Mouse (Mus musculus) mature B cell (primary cell): ENCODE results near the gene Snapin.

Experiments
- in situ Hi-C: fragments of 300-500 bp; cut with MboI; formaldehyde crosslinking; loops from 2 replicates; pipeline ENCODE4 v1.14.3; 2019

The Snapin gene

DNA sequence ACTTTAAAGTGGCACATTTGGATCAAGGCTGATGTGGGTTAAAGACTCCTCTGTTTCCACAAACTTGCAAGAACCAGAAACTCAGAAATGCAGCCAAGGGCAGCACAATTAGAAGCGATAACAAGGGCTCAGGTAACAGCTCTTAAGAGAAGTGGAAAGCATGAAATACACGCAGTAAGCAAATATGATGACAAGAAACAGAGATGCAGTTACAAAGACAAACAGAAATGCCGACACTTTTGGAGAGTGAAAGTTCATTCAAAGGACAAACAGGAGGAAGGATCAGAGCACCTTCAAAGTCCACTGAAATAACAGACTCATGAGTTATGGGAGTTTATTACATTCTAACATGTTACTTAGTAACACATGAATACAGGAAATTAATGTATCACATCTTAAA is 15.5 kb upstream of the Snapin start:
- in situ Hi-C loops, result no loop called here

DNA sequence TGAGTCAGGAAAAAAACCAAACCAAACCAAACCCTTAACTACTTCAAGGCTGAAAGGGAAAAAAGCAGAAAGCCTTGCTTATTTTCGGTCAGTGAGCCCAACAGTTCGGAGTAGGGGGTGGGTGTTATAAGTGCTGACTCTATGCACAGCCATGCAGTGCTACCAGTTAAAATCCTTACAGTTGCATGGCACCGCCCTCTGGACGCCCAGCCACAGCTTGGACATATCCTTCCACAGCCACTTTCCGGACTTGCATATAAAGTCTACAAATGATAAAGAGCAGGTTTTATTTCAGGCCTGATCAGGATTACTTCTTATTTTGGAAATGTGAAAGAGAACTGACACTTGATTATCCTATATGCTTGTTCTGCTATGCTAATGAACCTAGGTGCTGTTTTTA is 14.4 kb upstream of the Snapin start:
- in situ Hi-C loops, result no loop called here

DNA sequence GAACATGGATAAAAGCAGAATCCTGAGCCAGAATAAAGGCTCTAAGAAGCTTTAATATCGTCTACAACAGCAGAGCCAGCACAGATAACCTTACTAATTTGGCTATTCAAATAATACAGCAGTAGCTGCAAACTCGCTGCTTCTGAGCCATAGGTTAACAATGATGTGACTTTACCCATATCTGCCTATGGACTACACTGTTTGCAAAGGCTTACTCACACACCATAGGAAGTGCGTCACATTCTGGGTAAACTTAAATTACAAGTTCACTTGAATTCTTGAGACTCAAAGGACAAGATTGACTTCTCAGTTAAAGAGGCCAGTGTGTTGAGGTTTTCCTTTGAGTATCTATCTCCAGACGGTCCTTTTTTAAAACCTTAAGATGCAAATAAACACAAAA is 12.6 kb upstream of the Snapin start:
- in situ Hi-C loops, result no loop called here

DNA sequence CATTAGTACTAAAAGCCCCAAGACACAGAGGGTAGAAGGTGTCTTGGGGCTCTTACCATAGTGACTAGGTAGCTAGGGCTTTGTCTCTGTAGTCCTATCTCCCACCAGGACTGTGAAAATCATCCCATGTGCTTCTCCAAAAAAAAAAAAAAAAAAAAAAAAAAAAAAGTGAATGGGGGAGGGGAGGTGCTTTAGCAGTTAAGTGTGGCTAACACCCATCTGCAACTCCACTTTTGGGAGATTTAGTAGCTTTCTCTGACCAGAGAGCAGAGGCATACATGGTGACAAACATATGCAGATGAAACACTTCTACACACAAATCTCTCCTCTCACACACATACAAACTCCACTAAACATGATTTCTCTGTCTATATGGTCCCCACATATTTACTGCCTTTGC is 6.8 kb upstream of the Snapin start:
- in situ Hi-C loops, result no loop called here

DNA sequence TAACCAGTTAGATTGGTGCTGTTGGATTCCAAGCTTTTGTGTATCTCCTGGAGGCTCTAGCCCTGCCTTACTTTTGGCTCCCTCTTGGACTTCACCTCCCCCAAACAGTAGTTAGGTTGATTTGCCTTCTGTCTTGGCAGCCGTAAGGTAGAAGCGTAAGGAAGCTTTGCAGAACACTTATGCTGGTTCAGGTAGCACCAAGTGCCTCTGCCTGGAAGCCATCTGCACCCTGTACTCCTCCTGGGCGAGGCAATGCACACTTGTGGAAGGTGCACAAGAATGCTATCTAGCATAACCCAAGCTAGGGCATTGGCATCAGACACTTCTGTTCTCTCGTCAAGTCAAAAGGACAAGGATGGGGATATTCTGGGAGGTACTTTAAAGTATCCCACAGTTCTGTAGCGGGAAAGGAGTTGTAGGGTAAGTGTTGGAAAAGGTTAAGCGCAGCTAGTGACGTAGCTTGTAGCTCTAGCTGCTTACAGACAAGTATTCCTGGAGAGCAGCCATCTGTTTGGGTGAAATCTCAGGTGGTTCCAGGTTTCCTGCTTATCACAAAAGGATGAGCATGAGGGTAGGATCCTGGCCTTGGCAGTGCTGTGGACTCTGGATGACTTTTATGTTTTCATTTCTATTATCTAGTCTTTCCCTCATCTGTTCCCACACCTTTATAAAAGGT is 5.2 kb upstream of the Snapin start:
- in situ Hi-C loops, result no loop called here

- in situ Hi-C loops, result no loop called here
Observed at GRCm38 (mm10) chr3:90493831-90494540, 3.2 kb upstream of the Snapin start.

- in situ Hi-C loops, result no loop called here
Observed at GRCm38 (mm10) chr3:90491350-90491749, 517 bp upstream of the Snapin start.

- in situ Hi-C loops, result no loop called here
Observed at GRCm38 (mm10) chr3:90488576-90488975, 2.3 kb downstream of the Snapin start.

DNA sequence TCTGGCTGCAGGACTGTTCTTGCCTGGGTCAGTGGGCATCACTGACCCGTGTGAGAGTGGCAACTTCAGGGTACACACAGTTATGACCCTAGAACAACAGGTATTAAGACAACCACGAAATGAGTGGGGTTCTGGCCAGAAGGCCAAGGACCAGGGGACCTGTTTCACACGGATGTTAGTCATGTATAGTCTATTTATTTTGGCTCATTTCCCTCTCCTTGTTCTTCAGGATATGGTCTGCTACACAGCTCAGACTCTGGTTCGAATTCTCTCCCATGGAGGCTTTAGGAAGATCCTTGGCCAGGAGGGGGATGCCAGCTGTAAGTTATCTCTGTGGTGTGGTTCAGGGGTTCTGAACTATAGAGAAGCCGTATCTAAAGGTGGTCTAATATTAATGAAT is 3.8 kb downstream of the Snapin start:
- in situ Hi-C loops, result no loop called here

DNA sequence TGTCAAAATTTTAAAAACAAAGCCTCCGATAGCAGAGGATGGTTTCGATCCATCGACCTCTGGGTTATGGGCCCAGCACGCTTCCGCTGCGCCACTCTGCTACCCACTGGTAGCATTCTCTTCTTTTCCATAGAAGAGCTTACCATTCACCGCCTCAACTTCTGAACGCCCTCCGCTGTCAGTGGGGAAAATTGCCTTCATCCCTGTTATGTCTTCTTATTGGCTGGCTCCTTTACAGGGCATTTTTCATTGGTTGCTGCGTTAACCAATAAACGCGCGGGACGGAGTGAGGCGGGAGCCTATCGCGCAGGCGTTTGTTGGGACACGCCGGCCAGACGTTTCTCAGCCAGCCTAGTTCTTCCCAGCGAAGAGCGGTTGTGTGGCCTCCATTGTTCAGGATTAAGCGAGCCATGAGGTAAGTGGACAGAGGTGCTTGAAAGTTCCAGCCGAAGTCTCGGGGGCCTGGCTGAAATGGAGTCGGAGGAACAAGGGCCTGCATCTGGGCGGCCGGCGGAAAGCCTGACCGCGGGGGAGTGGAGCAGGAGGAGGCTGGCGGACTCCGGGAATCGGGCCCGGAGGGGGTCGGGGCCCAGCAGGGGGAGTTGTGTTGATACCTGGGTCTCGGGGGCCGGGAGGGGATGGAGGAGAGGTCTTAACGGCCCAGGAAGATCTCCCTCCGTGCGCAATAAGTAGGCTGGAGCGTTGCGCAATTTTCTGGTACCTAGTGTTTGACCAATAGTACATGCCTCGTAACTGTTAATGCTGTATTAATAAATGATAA is 14.8 kb downstream of the Snapin start, which contains the start of gene Ilf2:
Gene Ilf2, plus strand, starts transcription at position 296 of the 781 bp plus-strand sequence.
- in situ Hi-C loops, result no loop called here

DNA sequence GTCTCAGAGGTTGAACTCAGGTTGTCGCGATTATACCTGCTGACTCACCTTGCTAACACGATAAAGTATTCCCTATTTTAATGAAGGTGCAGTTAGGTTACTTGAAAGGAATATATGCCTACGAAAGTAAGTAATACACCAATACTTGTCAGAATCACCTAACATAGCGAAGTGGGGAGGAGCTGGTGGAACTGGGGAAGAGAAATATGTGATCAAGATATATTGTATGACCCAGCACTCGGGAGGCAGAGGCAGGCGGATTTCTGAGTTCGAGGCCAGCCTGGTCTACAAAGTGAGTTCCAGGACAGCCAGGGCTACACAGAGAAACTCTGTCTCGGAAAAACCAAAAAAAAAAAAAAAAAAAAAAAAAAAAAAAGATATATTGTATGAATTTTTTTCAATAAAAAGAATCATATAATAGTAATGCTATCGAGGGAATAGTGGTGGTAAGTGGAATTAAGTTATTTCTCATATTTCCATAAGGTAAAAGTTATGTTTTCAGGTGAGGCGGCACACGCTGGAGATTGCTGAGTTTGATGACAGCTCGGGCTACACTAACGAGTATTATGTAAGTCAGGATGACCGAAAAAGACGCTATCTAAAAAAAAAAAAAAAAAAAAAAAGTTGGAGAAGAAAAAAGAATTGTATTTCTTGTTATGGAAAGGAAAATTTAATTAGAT is 15.5 kb downstream of the Snapin start:
- in situ Hi-C loops, result no loop called here

- in situ Hi-C loops, result no loop called here
Observed at GRCm38 (mm10) chr3:90472213-90472612, 18.6 kb downstream of the Snapin start.

- in situ Hi-C loops, result no loop called here
Observed at GRCm38 (mm10) chr3:90467618-90468300, 23.1 kb downstream of the Snapin start.

GRCm38 (mm10) chr3:90466311-90466766 is 24.5 kb downstream of the Snapin start:
- in situ Hi-C loops, result no loop called here

GRCm38 (mm10) chr3:90465686-90466310 is 25.0 kb downstream of the Snapin start, which contains the start of gene Npr1:
Npr1 (minus strand) TSS chr3:90465866.
- in situ Hi-C loops, result no loop called here

- in situ Hi-C loops, result no loop called here
Observed at GRCm38 (mm10) chr3:90465081-90465685, 25.6 kb downstream of the Snapin start.

DNA sequence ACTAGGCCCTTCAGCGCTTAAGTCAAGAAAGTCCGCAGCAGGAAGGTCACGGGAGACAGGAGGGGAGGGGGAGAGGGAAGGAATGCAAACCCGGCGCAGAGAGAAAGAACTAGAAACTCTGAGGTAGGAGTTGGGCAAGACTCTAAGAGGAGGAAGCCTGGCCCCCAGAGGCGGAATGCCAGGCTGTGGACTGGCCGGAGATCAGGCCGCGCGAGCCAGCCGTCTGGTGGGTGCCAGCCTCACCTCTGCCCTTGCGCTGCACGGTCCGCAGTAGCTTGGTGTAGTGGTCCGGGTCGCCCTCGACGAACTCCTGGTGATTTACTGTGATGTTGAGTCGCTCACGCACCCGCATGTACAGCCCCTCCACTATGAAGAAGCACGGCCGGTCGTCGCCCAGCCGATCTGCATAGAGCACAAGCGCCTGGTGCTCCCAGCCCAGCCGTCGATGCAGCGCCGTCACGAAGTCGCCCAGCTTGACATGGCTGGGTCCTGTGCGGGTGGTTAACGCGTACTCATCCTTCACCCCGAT is 26.2 kb downstream of the Snapin start:
- in situ Hi-C loops, result no loop called here

GRCm38 (mm10) chr3:90462579-90462978 is 28.3 kb downstream of the Snapin start:
- in situ Hi-C loops, result no loop called here

GRCm38 (mm10) chr3:90461935-90462334 is 28.9 kb downstream of the Snapin start:
- in situ Hi-C loops, result no loop called here

DNA sequence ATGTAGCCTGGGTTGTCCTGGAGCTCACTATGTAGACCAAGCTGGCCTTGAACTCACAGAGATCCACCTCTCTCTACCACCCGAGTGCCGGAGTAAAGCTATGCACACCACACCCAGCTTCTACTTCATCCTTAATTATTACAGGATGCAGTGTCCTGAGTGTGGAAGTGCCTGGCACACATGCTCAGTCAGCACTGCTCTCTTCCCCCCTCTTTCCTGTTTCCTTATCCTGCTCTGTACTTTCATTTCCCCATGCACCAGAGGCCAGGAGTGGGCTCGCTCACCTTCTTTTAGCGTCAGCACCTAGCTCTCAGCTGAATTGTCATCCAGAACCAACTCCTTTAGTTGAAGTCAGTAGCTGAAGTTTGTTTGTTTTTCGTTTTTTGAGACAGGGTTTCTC is 30.5 kb downstream of the Snapin start:
- in situ Hi-C loops, result no loop called here
